Mouse (Mus musculus) ZHBTc4 (cell line): ENCODE measurements around the gene Myl10.

Source experiments
- DNase-seq: peaks from one replicate; pipeline ENCODE4 v3.0.0-alpha.2; 2011; ENCODE audit warnings: low read depth, low spot score

Gene Myl10

DNA sequence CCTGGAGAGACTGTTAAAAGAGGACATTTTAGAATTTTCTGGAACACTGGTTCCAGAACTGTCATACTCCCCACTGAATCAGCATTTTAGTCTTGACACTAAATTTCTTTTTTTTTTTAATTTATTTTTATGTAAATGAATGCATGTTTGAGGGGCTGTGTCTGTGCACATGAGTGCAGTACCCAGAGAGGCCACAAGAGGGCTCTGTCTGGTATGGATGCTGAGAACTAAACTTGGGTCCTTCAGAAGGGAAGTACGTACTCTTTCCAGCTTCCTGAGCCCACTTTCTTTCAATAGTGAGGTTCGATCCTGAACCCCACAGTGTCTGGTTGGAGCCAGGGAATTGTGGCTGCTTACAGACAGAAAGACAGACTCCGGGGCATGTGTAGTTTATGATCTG lies 12.6 kb downstream of the Myl10 start:
- peak; percentile 54 for DNase-seq

DNA sequence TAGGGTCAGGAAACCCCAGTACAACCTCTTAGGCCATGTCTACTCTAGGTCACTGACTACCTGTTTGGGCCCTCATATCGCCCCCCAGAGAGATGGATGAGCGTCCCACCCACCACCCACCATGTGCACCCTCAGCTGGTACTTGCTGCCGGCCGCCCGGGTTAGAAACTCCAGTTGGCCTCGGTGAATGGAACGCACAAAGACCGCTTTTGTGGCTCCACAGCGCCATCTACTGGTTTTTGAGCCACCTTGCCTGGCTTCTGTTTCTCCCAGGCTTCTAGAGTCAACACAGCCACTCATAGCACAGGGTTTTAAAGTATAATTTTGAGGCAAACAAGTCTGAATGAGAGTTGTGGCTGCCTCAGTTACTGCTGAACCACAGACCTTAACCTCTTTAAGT lies 13.9 kb downstream of the Myl10 start:
- DNase-seq, result peak; percentile 89

DNA sequence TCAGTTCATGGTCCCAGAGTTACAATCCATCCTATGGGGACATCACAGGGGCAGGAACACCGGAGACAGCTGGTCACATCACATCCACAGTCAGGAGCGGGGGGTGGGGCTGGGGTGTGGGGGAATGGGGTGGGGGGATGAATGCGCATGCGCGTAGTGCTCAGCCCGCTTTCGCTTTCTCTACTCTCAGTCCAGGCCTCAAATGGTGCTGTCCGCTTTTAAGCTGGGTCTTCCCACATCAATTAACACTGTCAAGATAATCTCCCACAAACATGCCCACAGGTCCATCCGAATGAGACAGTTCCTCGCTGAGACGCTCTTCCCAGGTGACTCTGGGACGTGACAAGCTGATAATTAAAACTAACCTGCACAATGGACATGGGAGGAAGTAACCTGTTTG lies 15.2 kb downstream of the Myl10 start:
- DNase-seq, result peak; percentile 18

DNA sequence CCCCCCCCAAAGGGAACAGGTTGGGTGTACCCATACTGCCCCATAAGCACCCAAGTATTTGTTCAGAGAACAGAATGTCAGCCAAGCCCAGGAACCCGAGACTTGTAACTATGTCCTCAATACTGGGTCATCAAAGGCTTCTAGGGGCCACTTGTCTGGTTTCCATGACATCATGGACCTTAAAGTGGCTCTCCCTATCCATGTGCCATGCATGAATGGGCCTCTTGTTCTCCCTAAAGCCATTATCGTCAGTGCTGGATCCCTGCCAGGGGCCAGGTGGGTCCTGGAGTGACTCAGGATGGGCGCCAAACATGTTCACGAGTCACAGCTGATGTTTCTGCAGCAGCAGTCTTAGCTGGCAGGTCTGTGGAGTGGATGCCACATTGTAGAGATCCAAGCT lies 17.8 kb downstream of the Myl10 start:
- DNase-seq, result no peak

DNA sequence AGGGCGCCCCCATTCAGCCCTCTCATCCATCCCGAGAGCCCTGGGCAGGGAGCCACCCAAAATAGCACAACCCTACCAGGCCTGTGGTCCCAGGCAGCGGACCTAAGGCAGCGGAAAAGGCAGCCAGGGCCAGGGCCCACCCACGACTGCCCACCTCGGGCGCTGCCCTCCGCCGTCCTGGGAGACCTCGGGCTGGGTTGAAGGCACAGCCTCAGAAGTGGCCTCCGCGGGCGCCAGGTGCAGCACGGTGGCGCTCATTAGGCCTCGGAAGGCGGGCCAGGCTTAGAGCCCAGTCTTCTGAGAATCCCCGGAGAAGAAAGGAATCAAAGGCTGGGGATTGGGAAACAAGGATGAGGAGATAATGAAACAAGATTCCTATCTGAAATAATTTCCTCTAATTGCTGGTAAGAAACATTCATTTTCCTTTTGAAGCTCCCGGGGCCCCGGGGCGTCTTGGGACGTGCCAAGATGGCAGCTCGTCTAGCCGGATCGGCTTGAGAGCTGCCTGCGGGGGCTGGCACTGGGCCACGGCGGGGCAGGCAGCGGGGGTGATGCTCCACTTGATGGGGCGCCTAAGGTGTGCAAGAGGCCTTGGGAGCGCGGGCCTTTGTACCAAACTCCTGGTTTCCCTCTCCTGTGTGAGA lies 21.4 kb downstream of the Myl10 start:
- DNase-seq, result peak; percentile 43

DNA sequence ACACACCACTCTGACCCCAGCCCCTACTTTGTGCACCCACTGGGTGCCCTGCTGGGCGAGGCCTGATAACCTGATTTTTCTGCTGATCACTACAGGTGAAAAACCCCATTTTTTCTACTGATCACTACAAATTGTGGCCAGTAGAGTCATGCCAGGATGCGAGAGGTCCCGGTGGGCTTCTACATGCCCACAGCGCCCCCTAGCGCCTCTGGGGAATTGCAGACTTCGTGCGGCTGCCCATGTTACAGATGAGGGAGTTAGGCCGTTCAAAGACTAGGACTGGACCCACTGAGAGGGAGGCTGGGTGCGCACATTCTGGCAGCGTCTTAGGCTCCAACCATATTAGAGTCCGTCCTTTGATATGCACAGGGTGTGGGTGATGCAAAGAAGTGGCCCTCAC lies 21.9 kb downstream of the Myl10 start:
- DNase-seq, result peak; percentile 93

DNA sequence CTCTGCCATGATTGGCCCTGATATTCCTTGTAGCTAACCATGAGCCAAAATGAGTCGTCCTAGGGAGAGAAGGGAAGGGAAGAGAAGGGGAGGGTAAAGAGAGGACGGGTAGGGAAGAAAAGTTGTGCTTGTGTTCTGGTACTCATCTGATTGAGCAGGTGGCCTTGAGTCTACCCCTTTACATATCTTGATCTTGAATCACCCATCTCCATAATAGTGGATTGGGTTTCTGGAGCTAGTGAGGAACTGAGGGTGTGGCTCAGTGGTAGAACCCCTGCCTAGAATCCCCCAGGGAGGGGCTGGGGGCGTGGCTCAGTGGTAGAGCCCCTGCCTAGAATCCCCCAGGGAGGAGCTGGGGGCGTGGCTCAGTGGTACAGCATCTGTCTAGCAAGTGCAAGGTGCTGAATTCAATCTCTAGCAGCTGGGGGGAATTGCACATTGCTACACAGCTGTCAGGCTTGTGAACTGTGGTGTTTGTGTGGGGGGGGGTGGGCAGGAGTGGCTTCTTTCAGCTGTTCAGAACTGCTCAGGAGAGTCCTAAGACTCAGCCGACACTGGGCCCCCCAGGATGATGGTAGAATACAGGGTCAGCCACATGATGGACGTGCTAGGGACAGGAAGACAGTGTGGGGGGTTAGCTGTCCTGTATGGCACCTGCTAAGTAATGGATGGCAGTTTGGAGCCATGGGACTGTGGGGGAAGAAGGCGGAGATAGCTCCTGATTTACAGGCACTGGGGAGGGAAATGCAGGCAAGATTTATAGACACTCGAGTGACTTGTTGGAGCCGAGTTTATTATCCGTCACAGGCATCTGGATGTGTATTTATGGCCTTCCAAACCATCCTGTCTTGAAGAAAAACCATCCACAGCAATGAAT lies 24.0 kb downstream of the Myl10 start:
- peak; percentile 57 for DNase-seq

DNA sequence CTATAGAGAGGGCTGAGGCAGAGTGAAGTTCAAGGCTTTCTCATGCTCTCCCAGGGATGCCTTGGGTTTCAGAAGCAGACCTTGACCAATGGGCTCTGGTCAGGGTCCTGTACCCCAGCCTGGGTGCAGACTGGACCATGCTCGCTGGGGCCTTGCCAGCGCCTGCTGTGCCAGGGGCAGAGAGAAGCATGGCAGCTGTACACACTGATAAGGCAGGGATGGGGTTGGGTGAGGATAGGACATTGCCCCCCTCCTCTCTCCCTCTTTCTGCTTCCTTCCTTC lies 24.6 kb downstream of the Myl10 start:
- DNase-seq, result no peak

DNA sequence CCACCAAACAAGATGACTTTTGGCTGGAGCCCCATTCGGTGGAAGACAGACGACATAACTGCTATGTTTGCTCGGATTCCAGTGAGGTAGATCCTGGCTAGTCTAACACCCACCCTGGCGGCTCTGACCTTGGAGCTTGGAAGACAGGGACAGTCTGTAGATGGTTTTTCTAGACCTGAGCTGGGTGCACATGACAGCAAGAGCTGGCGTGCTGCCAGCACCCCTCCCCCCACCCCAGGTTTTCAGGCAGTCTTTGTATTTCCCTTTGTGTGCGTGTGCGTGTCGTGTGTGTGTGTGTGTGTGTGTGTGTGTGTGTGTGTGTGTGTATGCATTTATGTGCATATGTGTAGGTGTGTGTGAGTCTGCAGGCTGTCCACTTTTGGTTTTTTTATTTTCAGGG lies 25.7 kb downstream of the Myl10 start:
- peak; percentile 56 for DNase-seq

DNA sequence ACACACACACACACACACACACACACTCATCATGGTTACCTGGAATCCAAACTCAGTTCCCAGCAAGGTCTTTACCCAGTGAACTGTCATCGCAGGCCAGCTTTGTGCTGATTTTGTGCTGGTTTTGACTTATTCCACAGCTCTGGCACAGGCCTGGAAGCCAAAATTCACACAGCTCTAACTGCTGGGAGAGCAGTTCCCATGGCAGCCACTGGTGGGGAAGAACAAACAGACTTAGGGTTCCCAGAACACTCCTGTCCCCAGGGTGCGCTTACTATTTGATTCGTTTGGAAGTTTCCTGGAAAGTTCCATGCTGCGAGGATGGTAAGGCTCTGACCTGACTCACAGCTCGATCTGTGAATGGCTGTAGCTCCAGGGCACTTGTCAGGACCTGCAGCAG lies 28.6 kb downstream of the Myl10 start:
- DNase-seq, result no peak

DNA sequence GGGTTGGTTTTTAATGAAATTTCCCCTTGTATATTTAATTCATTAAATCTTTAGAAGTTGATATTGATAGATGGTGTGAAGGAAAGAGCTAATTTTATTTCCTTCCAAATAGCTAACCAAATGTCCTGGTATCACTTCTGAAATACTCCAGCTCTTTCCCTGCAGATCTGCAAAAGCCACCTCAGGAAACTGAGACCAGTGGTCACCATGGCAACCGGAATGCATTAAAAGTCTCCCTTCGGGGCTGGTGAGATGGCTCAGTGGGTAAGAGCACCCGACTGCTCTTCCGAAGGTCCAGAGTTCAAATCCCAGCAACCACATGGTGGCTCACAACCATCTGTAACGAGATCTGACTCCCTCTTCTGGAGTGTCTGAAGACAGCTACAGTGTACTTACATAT lies 33.3 kb downstream of the Myl10 start:
- DNase-seq, result peak; percentile 33

DNA sequence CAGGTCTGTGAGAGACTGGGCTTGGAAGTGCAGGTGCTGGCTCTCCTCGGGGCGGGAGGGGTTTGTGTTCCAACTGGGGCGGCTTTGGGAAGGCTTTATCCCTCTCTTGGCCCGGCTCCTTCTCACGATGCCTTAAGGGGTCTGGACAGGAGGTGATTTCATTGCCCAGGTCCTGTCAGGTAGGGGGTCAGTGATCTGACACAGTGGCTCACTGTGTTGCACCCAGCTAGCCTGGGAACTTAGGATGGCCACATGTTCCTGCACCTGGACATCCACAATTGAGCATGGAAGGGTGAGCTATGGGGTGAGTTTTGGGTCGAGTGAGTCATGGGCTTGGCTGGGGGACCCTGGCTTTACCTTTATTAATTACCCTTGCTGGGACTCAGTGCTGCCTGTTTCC lies 46.0 kb downstream of the Myl10 start:
- no peak for DNase-seq

DNA sequence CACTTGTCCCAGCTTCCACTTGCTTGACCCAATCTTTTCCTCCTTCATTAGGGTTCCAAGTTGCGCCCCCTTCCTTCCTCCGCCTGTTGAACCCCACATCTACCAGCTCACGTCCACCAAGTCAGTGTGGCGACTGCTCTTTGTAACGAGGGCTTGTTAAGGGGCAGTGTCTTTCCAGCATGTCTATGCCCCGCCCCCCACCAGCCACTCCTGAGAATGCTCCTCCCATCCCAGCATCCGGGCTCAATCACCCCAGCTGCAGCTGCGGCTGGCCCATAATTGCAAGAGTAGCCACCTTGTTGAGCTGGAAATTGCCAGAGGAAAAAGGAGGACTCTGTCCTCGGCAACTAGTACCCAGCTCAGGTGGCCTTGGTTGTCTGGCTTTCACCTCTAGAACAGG lies 53.6 kb downstream of the Myl10 start:
- DNase-seq, result peak; percentile 66
